Mouse (Mus musculus) heart, adult 8-10 months (tissue): ENCODE measurements around the gene Fgf3. TPM values are rescaled to one million over a fixed set of nuclear protein-coding genes. Genes with fewer than 3 reads are reported as not detected.

Experiments used
- total RNA-seq, 4 experiments: library from RNA; stranded (reverse); gene quantifications; 2 replicates each; pipeline ENCODE4 v1.2.4; 2022

Fgf3 gene
- total RNA-seq, 4 experiments from 2014 or later, result not detected

Other genes starting within 250 kb of the Fgf3 start
- 10 to 100 TPM in 3 of 4 experiments, 1 to 10 TPM in 1; 7.5 to 12.1 (median 11.7) TPM for gene Ano1, start 86.1 kb upstream of the Fgf3 start, total RNA-seq
- gene Fgf4, start 9.3 kb downstream of the Fgf3 start, total RNA-seq, result not detected
- not detected for gene Fgf15, start 58.4 kb downstream of the Fgf3 start, total RNA-seq
- 10 to 100 TPM; 14.6 to 18.2 (median 17.4) TPM for gene LTO1, start 77.0 kb downstream of the Fgf3 start, total RNA-seq
- 10 to 100 TPM; 30.1 to 64.0 (median 45.1) TPM for gene Ccnd1, start 101.8 kb downstream of the Fgf3 start, total RNA-seq